Mouse (Mus musculus): ENCODE measurements around the gene Svip.

DNA sequence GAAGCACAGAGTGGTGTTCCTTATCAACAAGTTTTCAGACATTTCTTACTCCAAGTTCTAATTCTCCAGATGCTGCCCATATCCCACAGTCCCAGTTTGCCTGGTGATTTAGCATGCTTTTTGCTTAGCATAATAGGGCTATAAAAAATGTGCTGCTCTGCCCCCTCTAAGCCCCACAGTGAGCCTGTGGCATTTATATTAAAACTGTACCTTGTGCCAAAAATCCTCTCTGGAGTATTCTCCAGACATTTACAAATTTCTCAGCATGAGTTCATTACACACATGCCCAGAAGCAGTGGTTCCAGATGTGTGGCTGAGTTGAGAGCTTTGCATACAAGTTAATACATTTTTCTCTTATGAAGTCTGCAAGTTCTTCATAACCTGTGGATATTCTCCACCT lies 36.4 kb downstream of the Svip start:
- TF ChIP-seq CTCF (IDR thresholded peaks at IDR 0.05; ENCODE audit: low read depth) (no peak), EP300 (IDR thresholded peaks at IDR 0.05; ENCODE audit: low read depth) (no peak)

Data from liver, postnatal 0 days (tissue).